Mouse (Mus musculus): ENCODE measurements around the gene Orc2. TPM values are rescaled to one million over a fixed set of nuclear protein-coding genes. Genes with fewer than 3 reads are reported as not detected.

The Orc2 gene
- total and polyA plus RNA-seq, 3 experiments: 48.6 to 151 (median 99.1) TPM

- in situ Hi-C loops (cut with MboI; ENCODE audit: low pct_ligation_motif_present, low pct_unique_long_range_greater_than_20kb, low sequenced_read_pairs): loop anchor here (25.0 kb wide), 1 partner anchor 190 kb away; the partner anchor contains the start of gene Als2cr12
These were observed 7.2 kb downstream of the Orc2 start for GRCm38 (mm10) chr1:58497678-58498077.

GRCm38 (mm10) chr1:58495603-58496002, 9.3 kb downstream of the Orc2 start:
- TF ChIP-seq NELFE (IDR thresholded peaks at IDR 0.05; ENCODE audit: low read depth, low read length): no peak
- Histone ChIP-seq H3K79me2 (replicated peaks; ENCODE audit: control insufficient read depth, extremely low read depth, insufficient read depth, poor library complexity, severe bottlenecking) (peaks cover 5% of the 10 kb centered on the region; the same call in 1 of the 2 replicates), H3K36me3 (replicated peaks in 1 of 2; ENCODE audit: control insufficient read depth in 1 of 2, insufficient read depth in 1 of 2, low read length in 1 of 2) (peaks cover 51 to 88% of the 10 kb centered on the region in 2 experiments), H3K9ac (ENCODE audit: insufficient read depth, low read depth) (no peak overlapping the region), H3K9me3 (replicated peaks; ENCODE audit: low read length) (no peaks in the 10 kb centered on the region), H3K4me2 (ENCODE audit: insufficient read depth, low read depth, poor library complexity, severe bottlenecking) (no peak overlapping the region), H3K4me3 (replicated peaks in 1 of 3; ENCODE audit: low read depth in 2 of 3, low read length in 2 of 3, poor library complexity in 1 of 3) (no peak overlapping the region), H3K27ac (ENCODE audit: insufficient read depth, low read depth) (no peak overlapping the region), H3K27me3 (replicated peaks) (no peaks in the 10 kb centered on the region), H3K4me1 (ENCODE audit: control insufficient read depth in 1 of 2, insufficient read depth in 2 of 2) (no peaks in the 10 kb centered on the region)
- dilution Hi-C loops (cut with MboI; ENCODE audit: extremely low pct_ligation_motif_present, extremely low pct_unique_long_range_greater_than_20kb, low sequenced_read_pairs) (no loop called here), in situ Hi-C loops (cut with MboI; ENCODE audit: low pct_ligation_motif_present, low pct_unique_long_range_greater_than_20kb, low sequenced_read_pairs) (loop anchor here (25.0 kb wide), 1 partner anchor 192 kb away; the partner anchor contains the start of gene Als2cr12)
- no peak for DNase-seq (ENCODE audit: extremely low read depth)

More at GRCm38 (mm10) chr1:58497678-58498077, 7.2 kb downstream of the Orc2 start:
- peaks cover 14% of the 10 kb centered on the region for H3K79me2 ChIP-seq (replicated peaks; ENCODE audit: control insufficient read depth, extremely low read depth, insufficient read depth, poor library complexity, severe bottlenecking)
- no peaks in the 10 kb centered on the region for H3K9me3 ChIP-seq (replicated peaks; ENCODE audit: low read length)
- peaks cover 0 to 10% of the 10 kb centered on the region in 2 experiments; a peak in 2 of 4 replicates for H3K4me1 ChIP-seq (ENCODE audit: control insufficient read depth in 1 of 2, insufficient read depth in 2 of 2)
- no peak overlapping the region for H3K27ac ChIP-seq (ENCODE audit: insufficient read depth, low read depth)
- H3K4me3 ChIP-seq (replicated peaks in 1 of 3; ENCODE audit: low read depth in 2 of 3, low read length in 2 of 3, poor library complexity in 1 of 3): no peak overlapping the region
- dilution Hi-C loops (cut with MboI; ENCODE audit: extremely low pct_ligation_motif_present, extremely low pct_unique_long_range_greater_than_20kb, low sequenced_read_pairs): no loop called here
- H3K27me3 ChIP-seq (replicated peaks): no peaks in the 10 kb centered on the region
- no peak overlapping the region for H3K4me2 ChIP-seq (ENCODE audit: insufficient read depth, low read depth, poor library complexity, severe bottlenecking)
- peaks cover 41 to 77% of the 10 kb centered on the region in 2 experiments for H3K36me3 ChIP-seq (replicated peaks in 1 of 2; ENCODE audit: control insufficient read depth in 1 of 2, insufficient read depth in 1 of 2, low read length in 1 of 2)
- DNase-seq (ENCODE audit: extremely low read depth): no peak
- TF ChIP-seq MYC (IDR thresholded peaks at IDR 0.05; ENCODE audit: low read depth, low read length): no peak
- TF ChIP-seq TCF12 (IDR thresholded peaks at IDR 0.05; ENCODE audit: low read depth, low read length): no peak
- no peak for TF ChIP-seq BHLHE40 (IDR thresholded peaks at IDR 0.05; ENCODE audit: low read depth, low read length)
- no peak for TF ChIP-seq TBP (conservative IDR thresholded peaks at IDR 0.05; ENCODE audit: low read depth, low read length)
- TF ChIP-seq ETS1 (conservative IDR thresholded peaks at IDR 0.05; ENCODE audit: low read depth, low read length): no peak
- TF ChIP-seq HCFC1 (IDR thresholded peaks at IDR 0.05; ENCODE audit: low read depth, low read length): no peak
- no peak for TF ChIP-seq CTCF (conservative IDR thresholded peaks at IDR 0.05 in 1 of 2, IDR thresholded peaks at IDR 0.05 in 1 of 2; ENCODE audit: low read depth in 2 of 2, low read length in 2 of 2)
- no peak for TF ChIP-seq SMC3 (IDR thresholded peaks at IDR 0.05; ENCODE audit: low read depth, low read length)
- TF ChIP-seq NELFE (IDR thresholded peaks at IDR 0.05; ENCODE audit: low read depth, low read length): no peak
- TF ChIP-seq NRF1 (IDR thresholded peaks at IDR 0.05; ENCODE audit: low read depth, low read length): no peak
- TF ChIP-seq USF1 (IDR thresholded peaks at IDR 0.05; ENCODE audit: low read depth, low read length): no peak
- no peak for TF ChIP-seq EP300 (IDR thresholded peaks at IDR 0.05; ENCODE audit: low read length)
- H3K9ac ChIP-seq (ENCODE audit: insufficient read depth, low read depth): no peak overlapping the region

- no peaks in the 10 kb centered on the region for H3K27me3 ChIP-seq (replicated peaks)
- no peaks in the 10 kb centered on the region for H3K9me3 ChIP-seq (replicated peaks; ENCODE audit: low read length)
- dilution Hi-C loops (cut with MboI; ENCODE audit: extremely low pct_ligation_motif_present, extremely low pct_unique_long_range_greater_than_20kb, low sequenced_read_pairs) (no loop called here), in situ Hi-C loops (cut with MboI; ENCODE audit: low pct_ligation_motif_present, low pct_unique_long_range_greater_than_20kb, low sequenced_read_pairs) (loop anchor here (25.0 kb wide), 1 partner anchor 205 kb away; the partner anchor contains the start of gene Als2cr12)
- no peak overlapping the region for H3K27ac ChIP-seq (ENCODE audit: insufficient read depth, low read depth)
- H3K36me3 ChIP-seq (replicated peaks in 1 of 2; ENCODE audit: control insufficient read depth in 1 of 2, insufficient read depth in 1 of 2, low read length in 1 of 2): peaks cover 53 to 89% of the 10 kb centered on the region in 2 experiments
- no peak overlapping the region for H3K9ac ChIP-seq (ENCODE audit: insufficient read depth, low read depth)
- H3K4me2 ChIP-seq (ENCODE audit: insufficient read depth, low read depth, poor library complexity, severe bottlenecking): no peak overlapping the region
- no peak for DNase-seq (ENCODE audit: extremely low read depth)
- no peak for TF ChIP-seq NELFE (IDR thresholded peaks at IDR 0.05; ENCODE audit: low read depth, low read length)
- no peak for TF ChIP-seq TCF12 (IDR thresholded peaks at IDR 0.05; ENCODE audit: low read depth, low read length)
- TF ChIP-seq JUN (IDR thresholded peaks at IDR 0.05; ENCODE audit: insufficient read depth, low read depth, low read length): no peak
- TF ChIP-seq PAX5 (IDR thresholded peaks at IDR 0.05; ENCODE audit: low read length): no peak
- TF ChIP-seq MAZ (IDR thresholded peaks at IDR 0.05; ENCODE audit: low read depth, low read length): no peak
- no peak for TF ChIP-seq JUND (conservative IDR thresholded peaks at IDR 0.05; ENCODE audit: low read depth, low read length)
- TF ChIP-seq ZKSCAN1 (IDR thresholded peaks at IDR 0.05; ENCODE audit: borderline replicate concordance, low read depth, low read length): no peak
- no peak for TF ChIP-seq MAX (IDR thresholded peaks at IDR 0.05; ENCODE audit: low read length)
- no peak for TF ChIP-seq POLR2AphosphoS2 (IDR thresholded peaks at IDR 0.05; ENCODE audit: low read depth, low read length)
- TF ChIP-seq MXI1 (IDR thresholded peaks at IDR 0.05; ENCODE audit: low read depth, low read length): no peak
- no peak for TF ChIP-seq KAT2A (IDR thresholded peaks at IDR 0.05; ENCODE audit: insufficient replicate concordance, low read length)
- no peak for TF ChIP-seq USF2 (conservative IDR thresholded peaks at IDR 0.05; ENCODE audit: low read depth, low read length)
- TF ChIP-seq RCOR1 (conservative IDR thresholded peaks at IDR 0.05; ENCODE audit: low read depth, low read length): no peak
- TF ChIP-seq RAD21 (IDR thresholded peaks at IDR 0.05; ENCODE audit: low read depth, low read length): no peak
- H3K79me2 ChIP-seq (replicated peaks; ENCODE audit: control insufficient read depth, extremely low read depth, insufficient read depth, poor library complexity, severe bottlenecking): no peaks in the 10 kb centered on the region
- no peaks in the 10 kb centered on the region for H3K4me1 ChIP-seq (ENCODE audit: control insufficient read depth in 1 of 2, insufficient read depth in 2 of 2)
- H3K4me3 ChIP-seq (replicated peaks in 1 of 3; ENCODE audit: low read depth in 2 of 3, low read length in 2 of 3, poor library complexity in 1 of 3): no peak overlapping the region
These were observed 22.3 kb downstream of the Orc2 start for GRCm38 (mm10) chr1:58482647-58483046.
